Mouse (Mus musculus) ES-E14 (cell line): ENCODE measurements around the gene Mrps6. TPM values are rescaled to one million over a fixed set of nuclear protein-coding genes. Genes with fewer than 3 reads are reported as not detected.

Experiments used
- DNase-seq: peaks from one replicate; pipeline ENCODE4 v3.0.0-alpha.2; 2013; ENCODE audit warnings: low read depth, low spot score
- H3K27ac ChIP-seq: 2 replicates; pipeline ENCODE4 v1.5.1; 2012; ENCODE audit warnings: low read depth, mild to moderate bottlenecking, low read length, moderate library complexity, mixed read lengths; ENCODE audit not compliant: poor library complexity, insufficient read depth, severe bottlenecking
- H3K36me3 ChIP-seq: 2 replicates; pipeline ENCODE4 v1.6.1; 2012; ENCODE audit warnings: mild to moderate bottlenecking, low read length, moderate library complexity, mixed read lengths; ENCODE audit not compliant: control insufficient read depth, poor library complexity, insufficient read depth, severe bottlenecking
- H3K4me1 ChIP-seq, 2 experiments: fragments of 150-350 bp in 1 of 2; sonication (generic) in 1 of 2; 2 replicates each; pipeline ENCODE4 v1.6.1; 2012; ENCODE audit warnings: low read length in 2 of 2, mild to moderate bottlenecking in 1 of 2, mixed read lengths in 1 of 2; ENCODE audit not compliant: control insufficient read depth in 2 of 2, insufficient read depth in 2 of 2, poor library complexity in 1 of 2
- H3K4me3 ChIP-seq, 2 experiments: fragments of 150-350 bp in 1 of 2; sonication (generic) in 1 of 2; 2 replicates each; pipeline ENCODE4 v1.5.1; 2012; ENCODE audit warnings: low read length in 2 of 2, low read depth in 1 of 2, mild to moderate bottlenecking in 1 of 2, mixed read lengths in 1 of 2; ENCODE audit not compliant: insufficient read depth in 1 of 2, poor library complexity in 1 of 2, severe bottlenecking in 1 of 2
- H3K9ac ChIP-seq: 2 replicates; pipeline ENCODE4 v1.6.1; 2012; ENCODE audit warnings: low read depth, mild to moderate bottlenecking, low read length, mixed read lengths; ENCODE audit not compliant: poor library complexity, insufficient read depth, severe bottlenecking
- H3K9me3 ChIP-seq: fragments of 150-350 bp; sonication (generic); 2 replicates; pipeline ENCODE4 v1.6.1; 2012; ENCODE audit warnings: low read depth, mild to moderate bottlenecking, low read length; ENCODE audit not compliant: control insufficient read depth, insufficient read depth
- CHD2 ChIP-seq: IDR thresholded peaks from 2 replicates; pipeline ENCODE4 v1.6.1; 2014; ENCODE audit warnings: mild to moderate bottlenecking, low read depth, low read length, inconsistent platforms
- HCFC1 ChIP-seq: IDR thresholded peaks from 2 replicates; pipeline ENCODE4 v1.6.1; 2012; ENCODE audit warnings: low read length, inconsistent platforms, borderline replicate concordance; ENCODE audit not compliant: insufficient read depth
- MAFK ChIP-seq: IDR thresholded peaks from 2 replicates; pipeline ENCODE4 v1.6.1; 2014; ENCODE audit warnings: mild to moderate bottlenecking, low read depth, low read length, inconsistent platforms; ENCODE audit not compliant: insufficient read depth
- ZC3H11A ChIP-seq: IDR thresholded peaks from 2 replicates; pipeline ENCODE4 v1.6.1; 2012; ENCODE audit warnings: low read depth, mild to moderate bottlenecking, inconsistent platforms, low read length, borderline replicate concordance
- ZNF384 ChIP-seq: IDR thresholded peaks from 2 replicates; pipeline ENCODE4 v1.6.1; 2012; ENCODE audit warnings: low read depth, low read length, inconsistent platforms
- in situ Hi-C, 2 experiments: fragments of 600-800 bp; cut with MboI; formaldehyde crosslinking; loops; one replicate each; pipeline ENCODE4 v1.15.1; 2025; ENCODE audit warnings: low sequenced_read_pairs in 2 of 2, inconsistent platforms in 1 of 2; ENCODE audit not compliant: unreplicated experiment in 2 of 2
- total RNA-seq: library from RNA; depleted of rRNA; stranded (reverse); fragments of 300-350 nt; gene quantifications from 2 replicates; pipeline ENCODE4 v1.2.3, GENCODE M21; 2012

The Mrps6 gene
- total RNA-seq, 1 experiment, result 30.4 TPM

DNA sequence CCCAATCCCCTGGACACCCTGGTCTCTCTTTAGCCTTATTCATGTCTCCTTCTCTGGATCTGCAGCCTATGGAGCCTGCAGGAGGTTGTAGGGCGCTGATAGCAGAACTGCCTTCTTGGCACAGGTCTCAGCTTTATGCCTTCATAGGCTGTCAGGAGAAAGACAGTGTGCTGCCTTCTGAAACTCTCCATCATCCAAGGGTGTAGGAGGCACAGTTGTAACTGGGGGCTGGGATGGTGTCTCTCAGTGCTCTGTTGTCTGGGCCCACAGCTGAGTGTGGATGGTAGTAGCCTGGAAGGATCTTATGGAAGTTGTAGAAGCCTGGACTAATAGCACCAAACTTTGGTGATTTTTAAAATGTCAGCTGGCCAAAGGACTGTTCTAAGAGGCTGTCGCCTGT lies 46.9 kb downstream of the Mrps6 start:
- peaks cover 0 to 3% of the 10 kb centered on the region in 2 experiments; a peak in 1 of 4 replicates for H3K4me1 ChIP-seq
- H3K9ac ChIP-seq, result no peak overlapping the region
- H3K4me3 ChIP-seq, result no peak overlapping the region
- in situ Hi-C loops, result no loop called here
- no peaks in the 10 kb centered on the region for H3K9me3 ChIP-seq
- no peak overlapping the region for H3K27ac ChIP-seq
- H3K36me3 ChIP-seq, result 0 out of 2 replicates have a peak, but pooled peaks cover 4% of the 10 kb centered on the region
- TF ChIP-seq HCFC1 (no peak), ZNF384 (no peak), MAFK (no peak), CHD2 (no peak), ZC3H11A (no peak)
- DNase-seq, result no peak

- 0 out of 2 replicates have a peak, but pooled peaks cover 2% of the 10 kb centered on the region for H3K36me3 ChIP-seq
- no peak for DNase-seq
- H3K4me3 ChIP-seq, result no peak overlapping the region
- peaks cover 0 to 3% of the 10 kb centered on the region in 2 experiments; a peak in 1 of 4 replicates for H3K4me1 ChIP-seq
- no peaks in the 10 kb centered on the region for H3K9me3 ChIP-seq
- TF ChIP-seq MAFK, result no peak
- no peak for TF ChIP-seq ZNF384
- TF ChIP-seq ZC3H11A, result no peak
- TF ChIP-seq HCFC1, result no peak
- TF ChIP-seq CHD2, result no peak
- H3K27ac ChIP-seq, result no peak overlapping the region
- in situ Hi-C loops, result no loop called here
- H3K9ac ChIP-seq, result no peak overlapping the region
Measured at GRCm38 (mm10) chr16:92105631-92106030, 47.6 kb downstream of the Mrps6 start.

GRCm38 (mm10) chr16:92107346-92107745 lies 49.3 kb downstream of the Mrps6 start:
- Histone ChIP-seq H3K27ac (no peak overlapping the region), H3K4me1 (peaks cover 0 to 3% of the 10 kb centered on the region in 2 experiments; a peak in 1 of 4 replicates), H3K36me3 (no peaks in the 10 kb centered on the region), H3K4me3 (no peak overlapping the region), H3K9me3 (no peaks in the 10 kb centered on the region), H3K9ac (no peak overlapping the region)
- no peak for TF ChIP-seq ZC3H11A
- TF ChIP-seq MAFK, result no peak
- TF ChIP-seq ZNF384, result no peak
- TF ChIP-seq HCFC1, result no peak
- no peak for TF ChIP-seq CHD2
- no peak for DNase-seq
- in situ Hi-C loops, result no loop called here

- H3K36me3 ChIP-seq, result no peaks in the 10 kb centered on the region
- H3K4me3 ChIP-seq, result no peak overlapping the region
- peaks cover 0 to 2% of the 10 kb centered on the region in 2 experiments; a peak in 2 of 4 replicates for H3K4me1 ChIP-seq
- TF ChIP-seq MAFK (no peak), ZNF384 (no peak), CHD2 (no peak), ZC3H11A (no peak), HCFC1 (no peak)
- no peaks in the 10 kb centered on the region for H3K9me3 ChIP-seq
- no peak overlapping the region for H3K9ac ChIP-seq
- in situ Hi-C loops, result no loop called here
- H3K27ac ChIP-seq, result no peak overlapping the region
- DNase-seq, result no peak
Measured at GRCm38 (mm10) chr16:92114706-92115241, 56.7 kb downstream of the Mrps6 start.
